Comparison of ENCODE assay signal across 28 mouse cellular contexts in the genomic region with DNA sequence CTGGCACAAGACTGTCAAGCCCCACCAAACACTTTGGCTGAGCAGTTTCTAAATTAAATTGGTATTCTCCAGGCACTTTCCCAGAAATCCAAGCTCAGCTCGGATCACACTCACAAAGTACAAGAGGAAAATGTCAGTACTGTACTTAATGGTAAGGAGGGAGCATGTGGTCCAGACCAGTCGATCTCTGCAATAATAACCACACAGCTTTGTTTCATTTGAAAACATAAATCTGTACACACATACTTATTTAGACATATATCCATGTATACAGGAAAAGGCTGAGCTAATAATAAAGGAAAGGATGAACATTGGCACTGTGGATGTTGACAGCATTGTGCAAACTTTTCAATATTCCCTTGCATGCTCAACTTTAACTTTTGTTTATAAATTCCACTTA.
A peak's percentile ranks its signal among the peaks of the same experiment; 100 is the strongest.
DNase-seq lines count a peak whose midpoint lies in the region; ATAC-seq and TF ChIP-seq lines count a peak whose summit lies in the region.
"Had no signal": no experiment of that assay in that cellular context is flagged by ENCODE, and none has a peak within 500 bp of the region (broad histone marks: within the 10 kb centered on the region; RNA-seq: fewer than 3 reads in every experiment).

No protein-coding gene starts in this region.

- no peaks in the 10 kb centered on the region for H3K36me3 ChIP-seq in embryonic facial prominence, embryonic 11.5 days (replicated peaks; ENCODE audit: control insufficient read depth, insufficient read depth, low read depth, low read length)
- no peaks in the 10 kb centered on the region for H3K36me3 ChIP-seq in embryonic facial prominence, embryonic 10.5 days (replicated peaks)
- H3K36me3 ChIP-seq in lung, embryonic 14.5 days (ENCODE audit: insufficient read depth), result no peaks in the 10 kb centered on the region
- no peaks in the 10 kb centered on the region for H3K36me3 ChIP-seq in lung, embryonic 16.5 days (ENCODE audit: control insufficient read depth, insufficient read depth, low read length)
- H3K36me3 ChIP-seq: embryonic facial prominence, embryonic 12.5 days; embryonic facial prominence, embryonic 15.5 days; forebrain, embryonic 10.5 days; forebrain, embryonic 12.5 days; G1E had no signal

- no peak overlapping the region for H3K9ac ChIP-seq in embryonic facial prominence, embryonic 11.5 days (replicated peaks; ENCODE audit: low read length)
- H3K9ac ChIP-seq in lung, embryonic 14.5 days, result no peak overlapping the region
- no peak overlapping the region for H3K9ac ChIP-seq in lung, embryonic 16.5 days (ENCODE audit: low read length)
- H3K9ac ChIP-seq: embryonic facial prominence, embryonic 12.5 days; embryonic facial prominence, embryonic 15.5 days; forebrain, embryonic 12.5 days had no signal

- H3K27me3 ChIP-seq in embryonic facial prominence, embryonic 11.5 days (ENCODE audit: control insufficient read depth, insufficient read depth, low read length), result no peaks in the 10 kb centered on the region
- H3K27me3 ChIP-seq in embryonic facial prominence, embryonic 10.5 days (replicated peaks; ENCODE audit: low read depth, poor library complexity, severe bottlenecking), result no peaks in the 10 kb centered on the region
- H3K27me3 ChIP-seq in lung, embryonic 14.5 days (ENCODE audit: insufficient read depth, low read length), result no peaks in the 10 kb centered on the region
- no peaks in the 10 kb centered on the region for H3K27me3 ChIP-seq in lung, embryonic 16.5 days (ENCODE audit: control insufficient read depth, insufficient read depth, low read depth, low read length)
- H3K27me3 ChIP-seq: CH12.LX; embryonic facial prominence, embryonic 12.5 days; embryonic facial prominence, embryonic 15.5 days; forebrain, embryonic 12.5 days had no signal

- TF ChIP-seq CTCF in lung, embryonic 14.5 days (IDR thresholded peaks at IDR 0.05; ENCODE audit: low read depth), result no peak

- WGBS in embryonic facial prominence, embryonic 11.5 days, result 69% methylated on average over 2 of the region's 2 CpGs
- WGBS in embryonic facial prominence, embryonic 10.5 days, result 80% methylated on average over 2 of the region's 2 CpGs
- 31% methylated on average over 2 of the region's 2 CpGs for WGBS in lung, embryonic 14.5 days
- WGBS in lung, embryonic 16.5 days, result 31% methylated on average over 2 of the region's 2 CpGs

- no peak overlapping the region for H3K4me3 ChIP-seq in embryonic facial prominence, embryonic 11.5 days (ENCODE audit: low read depth, low read length)
- no peak overlapping the region for H3K4me3 ChIP-seq in embryonic facial prominence, embryonic 10.5 days
- H3K4me3 ChIP-seq in lung, embryonic 14.5 days (ENCODE audit: low read depth, low read length), result no peak overlapping the region
- H3K4me3 ChIP-seq in lung, embryonic 16.5 days (ENCODE audit: low read length), result no peak overlapping the region
- H3K4me3 ChIP-seq: embryonic facial prominence, embryonic 12.5 days; embryonic facial prominence, embryonic 15.5 days; erythroblast, embryonic 14.5 days; forebrain, embryonic 10.5 days; forebrain, embryonic 12.5 days had no signal

- H3K9me3 ChIP-seq in embryonic facial prominence, embryonic 11.5 days (replicated peaks; ENCODE audit: control insufficient read depth, low read length), result no peaks in the 10 kb centered on the region
- H3K9me3 ChIP-seq in embryonic facial prominence, embryonic 10.5 days, result no peaks in the 10 kb centered on the region
- no peaks in the 10 kb centered on the region for H3K9me3 ChIP-seq in lung, embryonic 14.5 days (ENCODE audit: low read depth, low read length)
- H3K9me3 ChIP-seq in lung, embryonic 16.5 days (ENCODE audit: control insufficient read depth, low read length), result no peaks in the 10 kb centered on the region
- H3K9me3 ChIP-seq: embryonic facial prominence, embryonic 12.5 days; embryonic facial prominence, embryonic 15.5 days; forebrain, embryonic 10.5 days; forebrain, embryonic 12.5 days; G1E had no signal

- no peaks in the 10 kb centered on the region for H3K4me1 ChIP-seq in embryonic facial prominence, embryonic 11.5 days (ENCODE audit: control insufficient read depth, insufficient read depth, low read length)
- no peaks in the 10 kb centered on the region for H3K4me1 ChIP-seq in embryonic facial prominence, embryonic 10.5 days
- peaks cover 2% of the 10 kb centered on the region; the same call in 1 of the 2 replicates for H3K4me1 ChIP-seq in lung, embryonic 14.5 days (ENCODE audit: insufficient read depth)
- H3K4me1 ChIP-seq in lung, embryonic 16.5 days (replicated peaks; ENCODE audit: control insufficient read depth, insufficient read depth, low read length), result 0 out of 2 replicates have a peak, but pooled peaks cover 2% of the 10 kb centered on the region
- H3K4me1 ChIP-seq: embryonic facial prominence, embryonic 12.5 days; embryonic facial prominence, embryonic 15.5 days; forebrain, embryonic 10.5 days; forebrain, embryonic 12.5 days had no signal

- H3K27ac ChIP-seq in embryonic facial prominence, embryonic 11.5 days (replicated peaks; ENCODE audit: low read depth, low read length), result no peak overlapping the region
- H3K27ac ChIP-seq in embryonic facial prominence, embryonic 10.5 days (replicated peaks), result no peak overlapping the region
- peak overlapping the region; percentile 26; the same call in 1 of the 2 replicates for H3K27ac ChIP-seq in lung, embryonic 14.5 days (ENCODE audit: low read depth)
- no peak overlapping the region for H3K27ac ChIP-seq in lung, embryonic 16.5 days (ENCODE audit: low read length)
- H3K27ac ChIP-seq: embryonic facial prominence, embryonic 12.5 days; embryonic facial prominence, embryonic 15.5 days; forebrain, embryonic 10.5 days; forebrain, embryonic 12.5 days had no signal

- ATAC-seq in embryonic facial prominence, embryonic 11.5 days (replicated peaks; ENCODE audit: insufficient number of reproducible peaks, low FRiP score, low TSS enrichment, low read depth), result no peak
- ATAC-seq in lung, embryonic 14.5 days (ENCODE audit: insufficient read depth), result peak; percentile 98
- peak; percentile 88 for ATAC-seq in lung, embryonic 16.5 days (ENCODE audit: low read depth)
- ATAC-seq: activated CD4-positive, CD25-positive, alpha-beta regulatory T cell, adult 4 months; CD4-positive, CD25-positive, alpha-beta regulatory T cell, adult 4 months; forebrain, embryonic 14.5 days; forebrain, embryonic 16.5 days; Patski had no signal

- no peak overlapping the region for H3K4me2 ChIP-seq in embryonic facial prominence, embryonic 11.5 days (ENCODE audit: low read depth, low read length)
- H3K4me2 ChIP-seq in lung, embryonic 14.5 days, result no peak overlapping the region
- no peak overlapping the region for H3K4me2 ChIP-seq in lung, embryonic 16.5 days (ENCODE audit: low read depth, low read length)
- H3K4me2 ChIP-seq: embryonic facial prominence, embryonic 12.5 days; embryonic facial prominence, embryonic 15.5 days; forebrain, embryonic 12.5 days had no signal

- DNase-seq in embryonic facial prominence, embryonic 11.5 days (ENCODE audit: low spot score), result peak; percentile 1
- DNase-seq in embryonic facial prominence, embryonic 10.5 days (ENCODE audit: low spot score), result no peak
- no peak for DNase-seq in lung, embryonic 14.5 days
- DNase-seq in lung, postnatal 14 days, result no peak
- DNase-seq in lung, postnatal 10 days, result no peak
- DNase-seq in neural tube, embryonic 10.5 days (ENCODE audit: extremely low spot score, low spot score), result no peak
- DNase-seq: adrenal gland, adult 8-10 months; adrenal gland, postnatal 14 days; adrenal gland, postnatal 36 days; B cell, adult 2 months; cerebellum, adult 11-12 months; cerebellum, adult 2 months; cerebellum, adult 9-10 months; cerebellum, postnatal 10 days; cerebellum, postnatal 25 days had no signal
